Mouse (Mus musculus) thymus, postnatal 36 days (tissue): Measurements from ENCODE around the gene Abi2.

Experiments
- DNase-seq, 2 experiments: peaks; one replicate each; pipeline ENCODE4 v3.0.0; 2022; ENCODE audit warnings: mixed read lengths in 2 of 2

The Abi2 gene

GRCm38 (mm10) chr1:60489660-60490059, 80.2 kb downstream of the Abi2 start:
- DNase-seq = no peak

GRCm38 (mm10) chr1:60490510-60490909, 81.1 kb downstream of the Abi2 start:
- no peak for DNase-seq

GRCm38 (mm10) chr1:60492404-60492803, 83.0 kb downstream of the Abi2 start:
- DNase-seq = no peak

GRCm38 (mm10) chr1:60493421-60493820, 84.0 kb downstream of the Abi2 start:
- DNase-seq = no peak

GRCm38 (mm10) chr1:60503456-60503855, 94.0 kb downstream of the Abi2 start:
- DNase-seq = no peak

GRCm38 (mm10) chr1:60510584-60510983, 101.2 kb downstream of the Abi2 start:
- no peak for DNase-seq

- DNase-seq = no peak
Observed at GRCm38 (mm10) chr1:60530107-60530506, 120.7 kb downstream of the Abi2 start.

GRCm38 (mm10) chr1:60530636-60531035, 121.2 kb downstream of the Abi2 start:
- DNase-seq = no peak
